Mouse (Mus musculus) left cerebral cortex, postnatal 36 days (tissue): ENCODE results near the gene Nacc1. TPM values are rescaled to one million over a fixed set of nuclear protein-coding genes. Genes with fewer than 3 reads are reported as not detected.

Source experiments
- DNase-seq, 2 experiments: peaks; one replicate each; pipeline ENCODE4 v3.0.0; 2021 to 2022; ENCODE audit warnings: low spot score in 2 of 2, mixed read lengths in 1 of 2
- intact Hi-C: fragments of 180-260 bp; cut with DNase I; formaldehyde crosslinking; loops from one replicate; pipeline ENCODE4 v1.15.1; 2025
- total RNA-seq, 2 experiments: library from RNA; stranded (reverse); gene quantifications; 2 replicates each; pipeline ENCODE4 v1.2.3; 2021

The Nacc1 gene
- total RNA-seq, 2 experiments from 2014 or later: 94.2 to 99.7 TPM

DNA sequence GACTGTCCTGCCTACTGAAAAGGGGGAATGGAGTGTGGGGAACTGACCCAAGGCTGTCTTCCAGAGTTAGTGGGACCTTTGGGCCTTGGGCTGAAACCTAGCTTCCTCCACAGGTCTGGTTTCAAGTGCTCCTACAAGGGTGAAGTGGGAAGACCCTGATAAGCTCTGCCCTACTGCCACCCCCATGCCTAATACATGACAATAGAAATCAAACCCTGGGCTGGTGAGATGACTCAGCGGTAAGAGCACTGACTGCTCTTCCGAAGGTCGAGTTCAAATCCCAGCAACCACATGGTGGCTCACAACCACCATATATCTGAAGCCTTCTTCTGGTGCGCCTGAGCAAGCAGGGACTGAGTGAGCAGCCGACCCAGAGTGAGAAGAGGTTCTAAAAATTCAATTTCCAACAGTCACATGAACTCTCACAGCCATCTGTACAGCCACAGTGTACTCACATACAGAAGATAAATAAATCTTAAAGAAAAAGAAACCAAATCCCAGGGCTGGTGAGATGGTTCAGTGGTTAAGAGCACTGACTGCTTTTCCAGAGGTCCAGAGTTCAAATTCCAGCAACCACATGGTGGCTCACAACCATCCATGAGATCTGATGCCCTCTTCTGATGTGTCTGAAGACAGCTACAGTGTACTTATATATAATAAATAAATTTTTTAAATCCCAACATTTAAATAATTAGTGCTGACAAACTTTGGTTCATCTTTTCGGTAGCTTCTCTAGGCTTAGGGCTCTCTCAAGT lies 18.8 kb downstream of the Nacc1 start:
- no peak for DNase-seq
- intact Hi-C loops: no loop called here

- intact Hi-C loops: no loop called here
Observed at GRCm38 (mm10) chr8:84668081-84668480, 19.6 kb downstream of the Nacc1 start.

DNA sequence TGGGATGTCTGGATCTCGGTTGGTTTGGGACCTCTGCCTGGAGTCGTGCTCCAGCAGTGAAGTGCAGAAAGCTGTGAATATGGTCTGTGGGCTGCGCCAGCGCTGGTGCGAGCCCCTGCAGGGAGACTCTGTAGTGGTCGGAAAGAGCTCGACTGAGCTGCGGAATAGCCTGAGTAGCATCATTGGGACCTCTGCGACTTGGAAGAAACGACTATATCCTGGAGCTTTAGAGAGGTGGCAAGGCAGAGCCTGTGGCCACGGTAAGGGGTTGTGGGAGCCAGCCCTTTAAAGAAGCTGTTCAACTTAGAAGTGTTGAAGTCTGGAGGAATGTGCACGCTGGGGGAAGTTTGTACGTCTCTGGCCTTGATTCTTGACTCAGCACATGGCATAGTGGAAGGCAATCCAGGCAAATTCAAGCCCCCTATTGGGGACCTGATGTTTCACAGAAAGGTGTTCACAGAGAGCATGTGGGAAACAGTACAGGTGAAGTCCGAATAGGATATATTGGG lies 22.2 kb downstream of the Nacc1 start:
- intact Hi-C loops: loop anchor here (1.0 kb wide), 1 partner anchor 22 kb away; the partner anchor contains the start of gene Nacc1
- DNase-seq: no peak

More at GRCm38 (mm10) chr8:84668081-84668480, 19.6 kb downstream of the Nacc1 start:
- no peak for DNase-seq

- peak; percentile 83 for DNase-seq
- intact Hi-C loops: loop anchor here (1.0 to 5.0 kb wide), 2 partner anchors 23 to 38 kb away; partner anchors contain the start of genes Lyl1 and Nacc1
Observed at GRCm38 (mm10) chr8:84664566-84665384, 22.9 kb downstream of the Nacc1 start.

DNA sequence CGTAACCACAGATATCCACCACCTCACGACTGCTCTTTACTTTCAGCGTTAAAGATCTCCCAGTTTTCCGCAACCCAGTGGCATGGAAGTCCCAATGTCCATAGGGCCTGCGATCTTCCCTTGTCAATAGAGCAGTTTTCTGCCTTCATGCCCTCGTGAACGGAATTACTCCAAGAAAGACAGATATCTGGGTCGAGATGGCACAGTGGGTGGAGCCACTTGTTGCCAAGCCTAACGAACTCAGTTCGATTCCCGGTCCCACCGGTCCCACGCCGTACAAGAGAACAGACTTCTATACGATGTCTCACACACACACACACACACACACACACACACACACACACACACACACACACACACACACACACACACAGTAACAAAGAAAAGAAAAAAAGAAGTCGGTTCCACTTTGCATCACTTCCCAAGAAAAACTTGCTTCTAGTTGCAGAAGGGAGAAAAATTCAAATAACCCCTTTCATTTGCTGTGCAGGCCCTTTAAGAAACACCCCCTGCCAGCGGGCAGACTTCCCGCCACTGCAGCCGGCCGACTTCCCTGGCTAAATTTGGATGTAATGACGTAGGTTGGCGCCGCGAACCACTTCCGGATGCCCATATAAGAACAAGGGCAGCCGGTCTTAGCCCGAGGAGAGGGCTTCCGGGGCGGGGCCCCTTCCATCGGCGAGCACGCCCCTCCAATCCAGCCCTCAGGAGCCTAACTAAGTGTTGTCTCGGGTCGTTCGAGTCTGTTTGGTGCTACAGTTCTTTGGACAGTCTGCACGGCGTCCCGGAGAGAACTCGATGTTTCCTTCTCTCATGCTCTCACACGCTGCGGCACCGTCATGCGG lies 24.0 kb downstream of the Nacc1 start:
- peak; percentile 96 to 98 for DNase-seq
- intact Hi-C loops: loop anchor here (5.0 kb wide), 1 partner anchor 39 kb away; the partner anchor contains the start of gene Lyl1

- DNase-seq: peak; percentile 92 to 95
- intact Hi-C loops: loop anchor here (1.0 to 5.0 kb wide), 2 partner anchors 23 to 40 kb away; partner anchors contain the start of gene Lyl1
Observed at GRCm38 (mm10) chr8:84662581-84663065, 25.0 kb downstream of the Nacc1 start, which contains the start of gene Ier2. Gene Ier2 (minus strand): TSS chr8:84662852.

GRCm38 (mm10) chr8:84661961-84662571 lies 25.6 kb downstream of the Nacc1 start:
- peak in 1 of 2 experiments; percentile 35 for DNase-seq
- intact Hi-C loops: loop anchor here (1.0 to 5.0 kb wide), 2 partner anchors 23 to 40 kb away; partner anchors contain the start of gene Lyl1

DNA sequence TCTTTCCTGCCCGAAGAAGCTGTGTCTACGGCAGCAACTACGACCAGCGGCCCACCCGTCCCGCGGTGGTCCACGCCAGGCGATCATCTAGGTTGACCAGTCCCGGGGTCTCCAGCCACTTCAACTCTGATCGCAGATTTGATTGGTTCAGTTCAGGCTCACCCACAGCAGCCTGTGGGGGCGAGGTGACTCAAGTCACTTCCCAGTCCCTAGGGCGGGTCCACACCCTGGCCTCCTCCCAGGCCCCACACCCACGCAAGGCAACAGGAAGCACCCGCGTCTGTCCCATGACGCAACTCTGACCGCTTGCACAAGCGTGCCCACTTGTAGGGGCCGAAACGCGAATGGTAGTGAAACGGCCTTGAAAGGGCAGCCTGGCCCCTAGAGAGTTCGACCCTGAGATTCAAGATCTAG lies 26.2 kb downstream of the Nacc1 start:
- intact Hi-C loops: loop anchor here (5.0 kb wide), 1 partner anchor 41 kb away; the partner anchor contains the start of gene Lyl1
- DNase-seq: peak; percentile 58 to 60

DNA sequence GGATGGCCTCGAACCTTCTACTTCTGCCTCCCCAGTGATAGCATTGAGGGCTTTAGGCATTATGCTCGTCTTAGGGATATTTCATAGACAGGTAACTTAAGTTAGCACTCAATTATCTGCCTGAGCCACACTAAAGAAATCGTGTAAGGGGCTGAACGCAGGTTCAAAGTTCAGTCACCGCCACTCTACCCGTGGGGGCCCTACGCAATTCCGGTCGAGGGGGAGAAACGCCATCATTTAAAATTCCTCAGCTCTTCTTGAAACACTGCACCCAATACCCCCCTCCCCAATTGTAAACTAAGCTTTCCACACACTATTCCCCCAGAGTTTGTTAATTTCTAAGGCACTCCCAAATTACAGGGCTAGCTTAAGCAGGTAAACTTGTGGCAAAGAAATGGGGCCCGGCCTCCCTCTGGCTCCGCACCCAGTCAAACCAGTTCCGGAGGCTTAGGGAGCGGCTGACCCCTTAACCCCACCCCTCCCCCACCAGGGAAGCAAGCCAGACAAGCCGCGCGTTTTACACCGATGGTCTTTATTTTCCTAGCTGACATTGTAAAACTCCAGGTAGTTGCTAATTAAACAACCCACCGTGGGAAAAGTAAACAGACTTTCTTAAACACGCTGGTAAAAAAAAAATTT lies 26.7 kb downstream of the Nacc1 start:
- intact Hi-C loops: loop anchor here (5.0 kb wide), 1 partner anchor 41 kb away; the partner anchor contains the start of gene Lyl1

DNA sequence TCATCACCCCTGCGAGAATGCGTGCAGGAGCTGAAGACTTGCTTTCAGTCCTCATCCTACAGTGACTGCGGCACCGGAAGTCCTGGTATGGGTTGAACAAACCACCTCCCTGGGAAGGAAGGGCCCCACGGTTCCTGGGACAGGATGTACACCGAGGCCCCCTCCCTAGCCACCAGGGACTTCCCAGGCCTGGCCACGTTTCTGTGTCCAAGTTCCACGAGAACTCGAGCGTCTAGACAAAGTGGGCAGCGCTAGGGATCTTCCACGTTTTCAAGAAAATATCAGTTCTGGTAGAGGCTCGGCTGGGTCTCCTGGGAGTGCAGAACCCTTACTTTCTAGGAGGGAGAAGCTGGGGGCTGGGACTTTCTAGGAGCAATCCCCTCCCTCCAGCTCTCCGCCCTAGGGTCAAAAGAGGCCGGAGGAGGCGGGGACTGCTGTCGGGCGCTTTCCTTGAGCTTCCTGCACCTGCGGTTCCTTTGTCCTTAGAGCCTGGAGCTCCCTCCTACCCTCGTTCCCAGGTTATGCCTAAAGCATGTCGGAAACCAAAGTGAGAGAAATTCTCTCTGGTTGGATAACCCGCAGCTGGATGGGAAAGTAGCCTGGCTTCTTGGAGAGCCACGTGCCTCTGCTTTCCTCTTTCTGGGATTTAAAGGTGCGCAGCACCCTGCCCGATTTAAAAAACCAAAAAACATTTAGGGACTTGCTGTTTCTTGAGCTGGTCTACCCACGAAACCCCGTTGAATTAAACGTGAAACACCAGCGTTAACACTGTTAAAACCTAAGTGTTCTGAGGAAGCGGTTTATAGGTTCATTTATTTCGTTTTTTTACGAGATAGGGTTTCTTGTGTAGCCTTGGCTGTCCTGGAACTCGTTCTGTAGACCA lies 27.5 kb downstream of the Nacc1 start:
- intact Hi-C loops: loop anchor here (5.0 kb wide), 1 partner anchor 42 kb away; the partner anchor contains the start of gene Lyl1
- DNase-seq: no peak

More for the DNA sequence above, 26.7 kb downstream of the Nacc1 start:
- no peak for DNase-seq

- DNase-seq: no peak
- intact Hi-C loops: no loop called here
Observed at GRCm38 (mm10) chr8:84658951-84659350, 28.7 kb downstream of the Nacc1 start.

GRCm38 (mm10) chr8:84657680-84658079 lies 30.0 kb downstream of the Nacc1 start:
- DNase-seq: no peak
- intact Hi-C loops: no loop called here

GRCm38 (mm10) chr8:84657203-84657602 lies 30.5 kb downstream of the Nacc1 start:
- intact Hi-C loops: no loop called here
- DNase-seq: no peak

DNA sequence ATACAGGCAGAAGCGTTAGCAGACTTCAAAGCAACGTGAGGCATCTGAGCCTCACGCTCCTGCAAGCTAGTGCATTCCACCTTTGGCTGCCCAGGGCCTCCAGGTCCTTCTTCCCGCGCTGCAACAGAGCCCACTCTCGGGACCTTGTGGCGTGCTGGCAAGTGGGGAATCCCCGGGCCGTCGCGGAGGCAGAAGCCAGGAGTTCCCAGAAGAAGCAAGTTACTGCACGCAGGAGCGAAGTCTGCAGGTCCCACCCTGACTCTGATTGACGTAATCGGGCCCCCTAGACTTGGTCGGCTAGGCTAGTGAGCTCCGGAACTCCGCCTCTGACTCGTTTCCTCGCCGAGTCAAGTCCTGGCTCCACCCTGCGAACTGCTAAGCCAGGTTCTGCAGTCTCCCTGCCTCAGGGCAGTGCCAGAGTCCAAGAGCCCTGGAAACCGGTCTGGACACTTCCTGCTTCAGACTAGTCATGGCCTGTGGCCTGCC lies 31.0 kb downstream of the Nacc1 start:
- DNase-seq: no peak
- intact Hi-C loops: no loop called here

- no peak for DNase-seq
- intact Hi-C loops: no loop called here
Observed at GRCm38 (mm10) chr8:84656191-84656525, 31.5 kb downstream of the Nacc1 start.

- no peak for DNase-seq
- intact Hi-C loops: no loop called here
Observed at GRCm38 (mm10) chr8:84655336-84656190, 32.1 kb downstream of the Nacc1 start.
